Mouse (Mus musculus) limb, embryonic 11.5 days (tissue): Measurements from ENCODE around the gene Shisa3. TPM values are rescaled to one million over a fixed set of nuclear protein-coding genes. Genes with fewer than 3 reads are reported as not detected.
A peak's percentile ranks its signal among the peaks of the same experiment; 100 is the strongest.

Source experiments
- ATAC-seq: fragments of 200-750 bp; cut with Nextera tagmentation; 2 replicates; pipeline ENCODE4 v1.8.0; 2017; ENCODE audit warnings: low read depth; ENCODE audit not compliant: insufficient number of reproducible peaks, low FRiP score, low TSS enrichment
- DNase-seq: peaks from one replicate; pipeline ENCODE4 v3.0.0-alpha.2; 2015; ENCODE audit warnings: low spot score
- H3K27ac ChIP-seq: fragments of 300-500 bp; sonication (generic); replicated peaks from 2 replicates; pipeline ENCODE4 v1.5.1; 2014; ENCODE audit warnings: low read depth, mild to moderate bottlenecking, low read length
- H3K27me3 ChIP-seq: fragments of 300-500 bp; sonication (generic); 2 replicates; pipeline ENCODE4 v1.6.1; 2014; ENCODE audit warnings: mild to moderate bottlenecking, low read length, mixed read lengths; ENCODE audit not compliant: control insufficient read depth, insufficient read depth
- H3K36me3 ChIP-seq: fragments of 300-500 bp; sonication (generic); 2 replicates; pipeline ENCODE4 v1.6.1; 2014; ENCODE audit warnings: mild to moderate bottlenecking, low read length, moderate library complexity, mixed read lengths; ENCODE audit not compliant: control insufficient read depth, insufficient read depth
- H3K4me1 ChIP-seq: fragments of 300-500 bp; sonication (generic); 2 replicates; pipeline ENCODE4 v1.6.1; 2014; ENCODE audit warnings: low read length, mixed read lengths; ENCODE audit not compliant: control insufficient read depth, insufficient read depth
- H3K4me2 ChIP-seq: fragments of 300-500 bp; sonication (generic); 2 replicates; pipeline ENCODE4 v1.6.1; 2014; ENCODE audit warnings: low read depth, mild to moderate bottlenecking, moderate library complexity; ENCODE audit not compliant: severe bottlenecking
- H3K4me3 ChIP-seq: fragments of 300-500 bp; sonication (generic); 2 replicates; pipeline ENCODE4 v1.5.1; 2014; ENCODE audit warnings: low read depth, low read length
- H3K9ac ChIP-seq: fragments of 300-500 bp; sonication (generic); 2 replicates; pipeline ENCODE4 v1.6.1; 2014; ENCODE audit warnings: mild to moderate bottlenecking, low read length
- H3K9me3 ChIP-seq: fragments of 300-500 bp; sonication (generic); 2 replicates; pipeline ENCODE4 v1.6.1; 2016; ENCODE audit warnings: low read length; ENCODE audit not compliant: control insufficient read depth
- WGBS: fragments of 180-500 bp; shearing (Covaris S2); extraction: QIAGEN DNeasy Blood & Tissue Kit; methylation state at CpG from one replicate; pipeline ENCODE4 v1.1.7; 2014; 5-methylcytosine and 5-hydroxymethylcytosine counted together
- polyA plus RNA-seq: library from polyadenylated mRNA; unstranded; fragments of >200 nt; fragmentation: Nextera tagmentation; extraction: Ambion mirVana; gene quantifications from 2 replicates; pipeline ENCODE4 v1.2.1, GENCODE M21; 2014

Shisa3 gene
- 5.0 and 6.8 TPM in 2 replicates for polyA plus RNA-seq

DNA sequence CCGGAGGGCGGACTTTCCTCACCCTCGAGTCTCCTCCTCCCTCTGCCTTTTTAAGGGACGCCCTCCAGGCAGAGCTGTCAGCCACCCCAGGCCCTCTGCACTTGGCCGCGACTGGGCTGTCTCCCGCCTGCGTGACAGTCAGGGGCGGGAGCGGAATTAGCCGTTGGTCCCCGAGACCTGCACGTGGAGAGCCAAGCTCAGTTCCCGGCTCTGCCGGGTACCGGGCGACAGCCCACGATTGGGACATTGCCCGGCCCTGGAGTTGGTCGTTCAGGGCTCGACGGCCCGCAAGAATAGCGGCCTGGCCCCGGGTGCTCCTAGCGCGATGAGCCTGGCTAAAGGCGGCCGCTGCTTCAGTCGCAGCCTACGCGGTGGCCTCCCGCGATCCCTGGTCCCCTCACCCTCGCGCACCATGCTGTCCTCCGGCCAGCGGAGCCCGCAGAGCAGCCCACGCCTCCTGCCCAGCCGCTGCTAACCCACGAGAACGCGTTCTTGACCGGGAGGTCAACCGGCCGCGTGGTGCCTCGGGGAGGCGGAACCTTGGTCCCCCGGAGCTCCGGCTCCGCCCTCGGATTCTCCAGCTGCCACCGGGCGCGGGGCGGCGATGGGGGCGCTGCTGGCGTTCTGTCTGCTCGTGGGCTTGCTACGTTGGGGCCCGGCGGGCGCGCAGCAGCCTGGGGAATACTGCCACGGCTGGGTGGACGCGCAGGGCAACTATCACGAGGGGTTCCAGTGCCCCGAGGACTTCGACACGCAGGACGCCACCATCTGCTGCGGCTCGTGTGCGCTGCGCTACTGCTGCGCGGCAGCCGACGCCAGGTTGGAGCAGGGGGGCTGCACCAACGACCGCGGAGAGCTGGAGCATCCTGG is at the start of gene Shisa3:
Gene Shisa3, plus strand, starts transcription at position 79 of the 870 bp plus-strand sequence.
- under 1% methylated on average over 81 of the region's 86 CpGs for WGBS
- Histone ChIP-seq H3K4me2 (peak within 1 kb of the TSS; percentile 91), H3K27me3 (peaks cover 19% of the 10 kb centered on the region), H3K36me3 (no peaks in the 10 kb centered on the region), H3K4me1 (peaks cover 23% of the 10 kb centered on the region), H3K9me3 (no peaks in the 10 kb centered on the region), H3K4me3 (peak within 1 kb of the TSS; percentile 49), H3K9ac (peak within 1 kb of the TSS; percentile 61), H3K27ac (peak within 1 kb of the TSS; percentile 47; the same call in 1 of the 2 replicates)
- peak; percentile 73 for DNase-seq
- ATAC-seq = peak; percentile 48

DNA sequence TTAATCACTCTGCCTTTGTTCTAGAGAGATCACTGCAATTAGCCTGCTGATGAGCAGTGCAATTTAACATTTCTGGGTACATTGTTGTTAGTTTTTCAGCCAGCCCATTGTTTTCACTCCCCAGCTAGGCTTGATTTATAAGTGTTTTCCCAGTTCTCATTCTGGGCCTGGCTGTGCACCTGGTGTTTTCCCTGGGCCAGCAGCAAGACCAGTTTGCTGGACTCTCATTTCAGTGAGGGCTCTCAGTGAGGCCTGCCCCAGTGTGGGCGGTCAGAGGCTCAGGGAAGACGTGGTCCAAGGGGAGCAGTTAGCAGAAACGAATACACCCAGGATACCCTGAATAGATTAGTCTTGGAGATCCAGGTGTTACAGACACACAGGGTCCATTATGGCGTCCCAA is 49.0 kb upstream of the Shisa3 start:
- Histone ChIP-seq H3K36me3 (no peaks in the 10 kb centered on the region), H3K9me3 (no peaks in the 10 kb centered on the region), H3K9ac (no peak overlapping the region), H3K4me3 (no peak overlapping the region), H3K4me1 (no peaks in the 10 kb centered on the region), H3K4me2 (no peak overlapping the region), H3K27ac (no peak overlapping the region), H3K27me3 (no peaks in the 10 kb centered on the region)
- ATAC-seq (no peak), DNase-seq (no peak)
- WGBS = 67% methylated on average over 4 of the region's 4 CpGs

DNA sequence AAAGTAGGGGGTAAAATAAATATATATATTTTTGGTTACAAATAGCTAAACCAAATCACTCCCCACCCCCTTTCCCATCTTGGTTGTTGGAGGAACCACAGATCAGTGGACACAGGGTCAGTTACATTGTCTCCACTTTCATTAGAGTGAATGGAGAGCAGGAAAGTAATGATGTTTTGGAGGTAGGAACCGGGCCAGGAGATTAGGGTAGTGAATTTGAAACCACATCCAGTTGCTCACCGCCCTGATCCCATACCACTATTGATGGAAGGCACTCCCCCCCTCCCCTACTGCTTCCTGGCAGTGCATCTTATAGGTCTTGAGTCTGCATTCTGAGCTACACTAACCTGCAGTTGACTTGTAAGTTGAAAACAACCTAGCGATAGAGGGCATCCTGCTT is 48.6 kb upstream of the Shisa3 start:
- Histone ChIP-seq H3K4me1 (no peaks in the 10 kb centered on the region), H3K9ac (no peak overlapping the region), H3K9me3 (no peaks in the 10 kb centered on the region), H3K36me3 (no peaks in the 10 kb centered on the region), H3K27ac (no peak overlapping the region), H3K27me3 (no peaks in the 10 kb centered on the region), H3K4me2 (no peak overlapping the region), H3K4me3 (no peak overlapping the region)
- 82% methylated on average over 3 of the region's 3 CpGs for WGBS
- DNase-seq (no peak), ATAC-seq (no peak)

DNA sequence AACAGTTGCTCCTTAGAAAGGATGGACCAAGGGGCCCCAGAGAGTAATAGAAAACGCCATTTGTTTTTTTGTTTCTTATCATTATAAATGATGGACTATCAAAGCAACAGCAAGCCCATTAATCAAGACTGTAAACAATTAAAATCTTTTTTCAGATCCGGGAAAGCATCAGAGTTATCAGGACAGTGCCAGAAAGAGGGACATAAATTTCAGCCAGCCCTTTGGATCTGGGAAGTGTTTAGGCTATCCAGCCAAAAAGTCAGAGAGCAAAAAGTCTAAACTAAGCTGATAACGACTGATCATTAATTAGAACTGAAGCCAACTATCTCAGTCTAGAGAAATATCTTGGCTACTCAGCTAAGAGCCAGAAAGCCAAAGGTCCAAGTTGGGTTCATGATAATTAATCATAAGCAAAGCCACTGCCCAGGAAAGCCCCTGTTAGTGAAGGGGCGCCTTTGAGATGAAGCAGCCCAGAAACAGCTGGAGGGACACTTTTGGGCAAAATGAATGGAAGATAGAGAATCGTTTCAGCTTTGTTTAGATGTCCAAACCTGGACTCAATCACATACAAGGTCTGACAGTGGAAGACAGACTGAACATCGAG is 35.0 kb upstream of the Shisa3 start:
- DNase-seq = no peak
- WGBS = 45% methylated on average over 6 of the region's 6 CpGs
- no peak for ATAC-seq
- no peak overlapping the region for H3K4me2 ChIP-seq
- H3K36me3 ChIP-seq = no peaks in the 10 kb centered on the region
- H3K27me3 ChIP-seq = no peaks in the 10 kb centered on the region
- no peak overlapping the region for H3K9ac ChIP-seq
- H3K9me3 ChIP-seq = no peaks in the 10 kb centered on the region
- H3K4me3 ChIP-seq = no peak overlapping the region
- H3K4me1 ChIP-seq = no peaks in the 10 kb centered on the region
- H3K27ac ChIP-seq = no peak overlapping the region

DNA sequence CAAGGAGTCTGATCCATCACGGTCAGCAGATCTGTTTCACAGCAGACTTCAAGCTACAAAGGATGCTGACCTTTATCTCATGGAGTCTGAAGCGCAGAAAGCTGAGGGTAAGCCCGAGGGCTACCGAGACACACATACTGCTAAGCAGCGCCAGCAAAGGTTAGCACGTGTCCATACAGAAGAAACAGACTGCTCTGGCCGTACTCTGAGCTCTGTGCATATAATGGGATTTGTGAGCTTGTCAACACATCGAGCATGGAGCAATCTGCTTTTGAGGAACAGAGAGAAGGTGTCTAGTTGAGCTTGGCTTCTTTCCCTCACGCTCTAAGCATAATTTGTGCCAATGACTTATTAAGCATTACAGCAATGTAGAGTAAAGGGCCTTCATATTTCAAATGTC is 33.6 kb upstream of the Shisa3 start:
- Histone ChIP-seq H3K27me3 (no peaks in the 10 kb centered on the region), H3K27ac (no peak overlapping the region), H3K4me1 (no peaks in the 10 kb centered on the region), H3K4me2 (no peak overlapping the region), H3K9ac (no peak overlapping the region), H3K36me3 (no peaks in the 10 kb centered on the region), H3K4me3 (no peak overlapping the region), H3K9me3 (no peaks in the 10 kb centered on the region)
- ATAC-seq = no peak
- WGBS = 75% methylated on average over 9 of the region's 9 CpGs
- no peak for DNase-seq

DNA sequence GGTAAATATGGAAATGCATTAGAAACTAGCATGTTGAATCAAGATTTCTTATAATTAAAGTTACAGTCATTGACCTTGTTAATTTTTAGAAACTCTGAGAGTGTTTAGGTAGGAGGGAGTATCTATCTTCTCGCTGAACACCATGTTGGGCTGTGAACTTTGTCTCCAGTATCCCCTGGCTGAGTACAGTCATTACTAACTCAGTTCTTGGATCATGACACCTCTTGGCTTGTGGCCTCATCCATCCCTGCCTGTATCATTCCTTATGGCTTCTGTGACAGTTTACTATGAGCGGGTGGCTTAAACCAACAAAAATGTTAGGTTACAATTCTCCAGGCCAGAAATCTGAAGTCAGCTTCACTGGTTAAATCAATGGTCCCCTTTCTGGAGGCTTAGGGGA is 32.0 kb upstream of the Shisa3 start:
- WGBS = 92% methylated on average over 2 of the region's 2 CpGs
- no peaks in the 10 kb centered on the region for H3K9me3 ChIP-seq
- no peak overlapping the region for H3K4me2 ChIP-seq
- no peaks in the 10 kb centered on the region for H3K36me3 ChIP-seq
- ATAC-seq (no peak), DNase-seq (no peak)
- H3K27ac ChIP-seq = no peak overlapping the region
- no peak overlapping the region for H3K9ac ChIP-seq
- no peaks in the 10 kb centered on the region for H3K4me1 ChIP-seq
- no peak overlapping the region for H3K4me3 ChIP-seq
- H3K27me3 ChIP-seq = no peaks in the 10 kb centered on the region

DNA sequence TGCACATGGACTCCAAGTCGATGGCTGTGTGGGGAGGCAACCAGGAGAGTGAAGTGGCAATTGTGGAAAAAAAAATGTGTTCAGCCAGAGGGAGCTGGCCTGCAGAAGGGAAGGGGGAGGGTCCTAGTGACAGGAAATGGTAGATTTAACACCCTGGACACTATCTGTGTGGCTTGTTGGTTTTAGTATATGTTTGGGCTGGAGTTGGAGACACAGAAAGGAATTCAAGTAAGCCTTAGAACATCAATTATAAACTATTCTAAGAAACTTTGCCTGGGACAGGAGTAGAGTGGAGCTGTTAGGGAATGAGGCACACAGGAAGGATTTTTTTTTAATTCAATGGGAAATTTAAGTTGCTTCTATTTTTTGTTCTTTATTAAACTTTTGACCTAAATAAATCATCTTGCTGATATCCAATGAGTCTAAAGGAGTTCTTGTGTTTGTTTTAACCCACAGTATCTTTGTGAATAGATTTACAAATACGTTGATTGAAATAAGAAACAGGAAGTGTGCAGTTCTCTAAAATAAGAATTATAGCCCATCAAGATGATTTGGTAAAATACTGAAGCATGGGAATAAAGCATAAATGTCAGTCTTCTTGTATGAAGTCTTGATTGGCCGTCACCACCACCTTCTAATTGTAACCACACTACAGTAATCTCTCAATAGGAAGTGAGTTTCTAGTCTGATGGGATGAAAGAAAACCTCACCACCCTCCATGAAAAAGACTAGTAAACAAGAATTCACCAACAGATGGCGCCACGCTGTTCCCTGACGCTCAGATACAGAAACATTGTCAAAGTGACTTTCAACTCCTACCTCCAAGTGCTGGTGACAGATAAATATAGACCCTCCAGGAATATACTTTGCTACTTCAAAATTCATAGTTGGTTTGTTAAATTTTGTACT is 27.7 kb upstream of the Shisa3 start:
- WGBS = 45% methylated on average over 6 of the region's 6 CpGs

DNA sequence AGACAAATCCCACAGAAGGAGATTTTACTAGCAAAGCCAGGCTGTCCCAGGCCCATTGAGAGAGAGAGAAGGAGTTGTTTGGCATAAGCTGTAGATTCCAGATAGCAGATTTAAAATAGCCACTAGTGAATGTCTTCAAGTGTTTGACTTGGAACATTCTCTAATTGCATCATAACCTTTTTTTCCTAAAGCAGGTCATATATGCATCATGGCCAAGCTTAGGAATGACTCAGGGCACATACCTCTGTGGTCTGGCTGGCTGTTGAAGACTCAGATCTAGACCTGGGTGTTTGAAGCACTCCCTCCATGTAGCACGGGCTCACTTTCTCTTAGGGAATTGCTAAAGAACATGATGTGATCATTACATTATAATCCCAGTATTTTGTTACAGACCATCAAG is 12.6 kb upstream of the Shisa3 start:
- ATAC-seq (no peak), DNase-seq (no peak)
- H3K4me2 ChIP-seq = no peak overlapping the region
- H3K36me3 ChIP-seq = no peaks in the 10 kb centered on the region
- no peaks in the 10 kb centered on the region for H3K27me3 ChIP-seq
- no peaks in the 10 kb centered on the region for H3K9me3 ChIP-seq
- 67% methylated on average over 1 of the region's 1 CpGs for WGBS
- no peak overlapping the region for H3K9ac ChIP-seq
- no peak overlapping the region for H3K27ac ChIP-seq
- no peaks in the 10 kb centered on the region for H3K4me1 ChIP-seq
- no peak overlapping the region for H3K4me3 ChIP-seq

More for the DNA sequence above, 27.7 kb upstream of the Shisa3 start:
- no peak overlapping the region for H3K27ac ChIP-seq
- no peak overlapping the region for H3K4me2 ChIP-seq
- H3K9ac ChIP-seq = no peak overlapping the region
- H3K27me3 ChIP-seq = no peaks in the 10 kb centered on the region
- no peak overlapping the region for H3K4me3 ChIP-seq
- H3K36me3 ChIP-seq = no peaks in the 10 kb centered on the region
- DNase-seq = peak; percentile 36
- H3K4me1 ChIP-seq = no peaks in the 10 kb centered on the region
- no peak for ATAC-seq
- H3K9me3 ChIP-seq = no peaks in the 10 kb centered on the region
